Mouse (Mus musculus) E14TG2a.4 (cell line): ENCODE measurements around the gene Rprml.

Source experiments
- CTCF ChIP-seq: conservative IDR thresholded peaks from 2 replicates; pipeline ENCODE4 v1.5.1; 2014; ENCODE audit warnings: low read length
- NANOG ChIP-seq: IDR thresholded peaks from 2 replicates; pipeline ENCODE4 v1.6.1; 2014; ENCODE audit warnings: borderline replicate concordance, low read length, mixed read lengths
- POU5F1 ChIP-seq: IDR thresholded peaks from 2 replicates; pipeline ENCODE4 v1.6.1; 2014; ENCODE audit warnings: low read length, borderline replicate concordance

GRCm38 (mm10) chr11:103635481-103635880, 13.9 kb upstream of the Rprml start:
- TF ChIP-seq CTCF = no peak
- no peak for TF ChIP-seq POU5F1
- TF ChIP-seq NANOG = no peak
